Mouse (Mus musculus) inflammation-experienced regulatory T-cells, adult 6 months (primary cell): ENCODE data around the gene Klk1b5. TPM values are rescaled to one million over a fixed set of nuclear protein-coding genes. Genes with fewer than 3 reads are reported as not detected.

ENCODE experiments used
- ATAC-seq: one replicate; pipeline ENCODE4 v1.8.0; 2017
- polyA plus RNA-seq, 3 experiments: library from polyadenylated mRNA; unstranded; fragments of 100-300 nt; shearing (Covaris generic); gene quantifications; one replicate each; pipeline ENCODE4 v1.2.1; 2017

The Klk1b5 gene
- polyA plus RNA-seq, 3 experiments from 2014 or later = not detected

DNA sequence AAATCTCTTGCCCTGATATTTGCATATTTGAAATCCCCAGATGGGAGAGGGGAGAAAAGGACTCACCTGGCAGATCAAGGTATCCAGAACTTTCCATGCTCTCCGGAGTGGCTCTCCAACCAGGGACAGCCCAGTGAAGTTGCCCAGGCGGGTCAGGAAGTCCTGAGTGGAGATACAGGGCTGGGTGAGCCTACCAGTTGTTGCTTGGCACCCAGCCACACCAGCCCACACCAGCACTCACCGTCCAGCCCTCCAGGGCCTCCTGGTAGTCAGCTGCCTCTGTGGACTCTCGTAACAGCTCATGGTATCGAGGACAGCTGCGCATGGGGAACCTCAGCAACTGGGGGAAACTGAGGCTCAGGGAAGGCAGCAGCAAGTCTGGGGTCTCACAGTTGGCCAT lies 39.2 kb downstream of the Klk1b5 start:
- no peak for ATAC-seq

DNA sequence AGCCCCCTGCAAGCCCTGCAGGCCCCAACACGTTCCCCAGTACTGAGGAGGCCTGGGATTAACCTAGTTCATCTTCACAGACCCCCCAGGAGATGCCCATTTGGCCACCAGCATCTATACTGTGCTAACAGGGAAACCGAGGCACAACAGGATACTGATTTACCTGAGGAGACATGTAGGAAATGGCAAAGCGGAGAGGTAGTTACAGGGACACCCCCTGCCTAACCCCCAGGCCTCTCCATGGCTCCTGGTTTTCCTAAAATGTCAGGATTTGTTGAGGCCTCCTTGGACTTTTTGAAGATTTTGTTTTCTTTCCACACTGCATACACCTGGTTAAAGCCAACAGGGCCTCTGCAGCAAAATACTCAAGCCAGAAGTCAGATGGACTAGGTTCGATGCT lies 41.5 kb downstream of the Klk1b5 start, which contains the start of gene Acp4:
Gene Acp4, minus strand, starts transcription at position 101 of the 400 bp plus-strand sequence.
- ATAC-seq = no peak

DNA sequence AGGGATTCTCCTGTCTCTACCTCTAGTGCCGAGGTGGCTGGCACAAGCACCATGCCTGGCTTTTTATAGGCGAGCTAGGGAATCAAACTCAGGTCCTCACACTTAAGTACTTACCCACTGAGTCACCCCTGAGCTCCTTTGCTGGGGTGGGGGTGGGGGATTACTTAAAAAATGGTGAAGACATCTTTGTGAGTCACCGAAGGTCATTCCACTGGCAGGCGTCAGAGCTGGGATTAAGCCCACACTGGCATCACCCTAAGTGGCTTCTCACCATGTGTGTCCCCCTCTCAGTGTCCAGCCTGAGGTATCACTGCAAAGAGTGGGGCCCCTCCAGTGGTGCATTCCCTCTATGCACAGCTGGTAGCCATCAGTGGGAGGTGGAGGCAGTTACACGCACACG lies 44.7 kb downstream of the Klk1b5 start:
- ATAC-seq = no peak

DNA sequence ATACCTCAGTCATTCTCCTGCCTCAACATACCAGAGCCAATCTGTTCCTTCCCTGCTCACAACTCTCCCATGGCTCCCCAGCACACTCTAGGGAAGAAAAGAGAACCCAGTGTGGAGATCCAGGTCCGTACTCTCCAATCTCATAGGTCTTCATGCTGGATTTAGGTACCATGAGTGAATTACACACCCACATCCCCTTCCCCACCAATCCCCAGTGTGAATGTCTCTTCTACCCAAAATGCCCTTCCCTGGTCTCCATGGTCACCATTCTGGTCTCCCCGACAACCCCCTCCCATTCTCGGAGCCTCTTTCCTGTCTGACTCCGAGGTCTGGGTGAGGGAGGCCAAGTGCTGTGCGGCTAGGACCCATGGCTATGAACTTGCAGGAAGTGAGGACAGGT lies 45.4 kb downstream of the Klk1b5 start, which contains the start of gene Gm15517:
Gene Gm15517, plus strand, starts transcription at position 301 of the 400 bp plus-strand sequence.
- no peak for ATAC-seq

DNA sequence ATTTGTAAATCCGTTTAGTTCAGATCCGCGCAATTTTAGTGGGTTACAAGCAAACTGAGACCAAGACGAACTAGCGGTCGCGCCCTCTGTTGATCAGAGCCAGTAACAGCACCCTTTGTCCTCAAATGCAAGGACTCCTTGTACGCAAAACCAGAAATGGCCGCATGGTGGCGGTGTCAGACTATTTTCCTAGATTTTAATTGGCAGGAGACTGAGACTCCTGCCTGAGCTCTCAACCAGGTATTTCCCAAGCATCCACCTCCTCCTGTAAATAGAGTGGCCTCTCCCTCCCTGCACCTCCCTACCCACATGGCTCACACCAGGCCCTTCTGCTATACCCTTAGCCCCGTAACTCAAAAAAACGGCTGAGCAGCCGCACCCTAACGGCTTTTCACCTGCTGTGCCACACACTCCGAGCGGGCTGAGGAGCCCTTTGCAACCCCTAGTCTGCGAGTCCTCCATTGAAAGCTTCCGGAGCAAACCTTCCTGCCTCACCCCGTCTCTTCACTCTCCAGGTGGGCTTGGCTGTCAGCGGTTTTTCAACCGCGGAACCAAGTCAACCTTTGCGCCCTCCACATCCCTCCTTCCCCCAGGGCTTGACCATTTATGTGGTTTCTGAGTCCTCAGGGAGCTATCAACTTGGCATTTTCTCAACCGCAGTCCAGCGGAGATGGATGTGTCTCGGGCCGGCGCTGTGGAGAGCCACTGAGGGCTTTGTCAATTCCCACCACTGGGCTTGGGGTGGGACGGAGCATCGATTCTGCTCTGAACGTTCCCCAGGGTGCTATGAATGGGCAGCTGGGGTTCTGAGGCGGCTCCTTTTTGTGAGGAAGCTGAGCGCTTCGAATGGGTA lies 47.3 kb downstream of the Klk1b5 start:
- peak; percentile 87 for ATAC-seq

DNA sequence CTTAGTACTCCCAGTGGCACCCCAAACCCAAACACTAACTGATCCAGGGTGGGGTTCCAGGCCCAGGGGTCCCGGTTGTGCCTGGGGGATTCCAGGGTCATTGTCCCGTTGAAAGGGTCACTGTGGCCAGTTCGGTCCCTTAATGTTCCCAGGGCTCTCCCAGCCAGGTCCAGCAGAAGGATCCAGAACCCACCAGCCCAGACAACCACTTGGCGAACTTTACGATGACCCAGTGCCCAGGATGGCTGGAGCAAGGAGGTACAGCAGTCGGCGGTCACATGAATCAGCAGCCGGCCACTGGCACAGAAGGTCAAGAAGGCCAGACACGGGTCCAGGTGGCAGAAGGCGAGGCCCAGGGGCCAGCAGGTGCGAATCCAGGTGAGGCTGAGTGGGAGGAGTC lies 52.4 kb downstream of the Klk1b5 start:
- no peak for ATAC-seq

DNA sequence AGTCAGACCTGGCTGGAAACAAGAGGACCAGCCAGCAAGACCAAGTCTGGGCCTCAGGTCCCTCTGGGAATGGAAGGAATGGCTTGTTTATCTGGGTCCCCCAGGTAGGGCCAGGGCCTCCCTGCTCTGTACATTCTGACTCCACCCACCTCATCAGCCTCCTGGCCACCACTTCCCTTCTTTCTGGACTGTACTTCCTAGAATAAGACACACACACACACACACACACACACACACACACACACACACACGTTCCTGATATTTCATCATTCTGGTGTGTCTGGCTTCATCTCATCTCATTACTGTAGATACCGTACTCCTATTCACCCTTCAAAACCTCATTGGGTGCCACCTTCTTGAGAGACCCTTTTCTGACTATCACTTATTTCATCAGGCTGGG lies 53.7 kb downstream of the Klk1b5 start:
- ATAC-seq = no peak

Other genes starting within 250 kb of the Klk1b5 start
- not detected for gene Klk1b1, start 249.2 kb upstream of the Klk1b5 start, polyA plus RNA-seq
- 1 to 10 TPM in 2 of 3 experiments, not detected in 1; 1.5 to 2.8 TPM for gene Klk1b9, start 239.9 kb upstream of the Klk1b5 start, polyA plus RNA-seq
- not detected for gene Klk1b11, start 220.1 kb upstream of the Klk1b5 start, polyA plus RNA-seq
- gene Klk1b26, start 203.8 kb upstream of the Klk1b5 start, polyA plus RNA-seq = not detected
- gene Klk1b27, start 163.7 kb upstream of the Klk1b5 start, polyA plus RNA-seq = 1 to 10 TPM; 3.3 to 6.3 (median 4.1) TPM
- not detected for gene Klk1b21, start 113.6 kb upstream of the Klk1b5 start, polyA plus RNA-seq
- not detected for gene Klk1b22, start 103.3 kb upstream of the Klk1b5 start, polyA plus RNA-seq
- gene Klk1b16, start 79.2 kb upstream of the Klk1b5 start, polyA plus RNA-seq = not detected
- gene Klk1b24, start 27.7 kb upstream of the Klk1b5 start, polyA plus RNA-seq = not detected
- not detected for gene Klk1b3, start 17.8 kb upstream of the Klk1b5 start, polyA plus RNA-seq
- gene Klk1b4, start 8.5 kb upstream of the Klk1b5 start, polyA plus RNA-seq = not detected
- gene Klk1, start 9.4 kb downstream of the Klk1b5 start, polyA plus RNA-seq = under 1 TPM in 1 of 3 experiments, not detected in 2; 0.44 TPM
- gene Gm36864, start 20.2 kb downstream of the Klk1b5 start, polyA plus RNA-seq = under 1 TPM in 1 of 3 experiments, not detected in 2; 0.38 TPM
- gene 1700028J19Rik, start 30.8 kb downstream of the Klk1b5 start, polyA plus RNA-seq = 1 to 10 TPM; 1.3 to 2.5 (median 1.6) TPM
- 100 to 1,000 TPM in 1 of 3 experiments, 10 to 100 TPM in 2; 47.7 to 133 (median 97.4) TPM for gene 2410002F23Rik, start 30.8 kb downstream of the Klk1b5 start, polyA plus RNA-seq
- not detected for gene Acp4, start 41.4 kb downstream of the Klk1b5 start, polyA plus RNA-seq
- not detected for gene Gm15517, start 45.5 kb downstream of the Klk1b5 start, polyA plus RNA-seq
- under 1 TPM; 0.28 to 0.62 (median 0.34) TPM for gene Clec11a, start 91.0 kb downstream of the Klk1b5 start, polyA plus RNA-seq
- under 1 TPM; 0.15 to 0.62 (median 0.20) TPM for gene Shank1, start 94.3 kb downstream of the Klk1b5 start, polyA plus RNA-seq
- not detected for gene Syt3, start 168.2 kb downstream of the Klk1b5 start, polyA plus RNA-seq
- gene 1700008O03Rik, start 169.9 kb downstream of the Klk1b5 start, polyA plus RNA-seq = not detected
- gene Lrrc4b, start 213.1 kb downstream of the Klk1b5 start, polyA plus RNA-seq = not detected
- not detected for gene Aspdh, start 249.4 kb downstream of the Klk1b5 start, polyA plus RNA-seq